Mouse (Mus musculus): ENCODE measurements around the gene Gm266. TPM values are rescaled to one million over a fixed set of nuclear protein-coding genes. Genes with fewer than 3 reads are reported as not detected.

The Gm266 gene
- total RNA-seq, 2 experiments from 2014 or later, result 5.2 to 6.1 TPM

DNA sequence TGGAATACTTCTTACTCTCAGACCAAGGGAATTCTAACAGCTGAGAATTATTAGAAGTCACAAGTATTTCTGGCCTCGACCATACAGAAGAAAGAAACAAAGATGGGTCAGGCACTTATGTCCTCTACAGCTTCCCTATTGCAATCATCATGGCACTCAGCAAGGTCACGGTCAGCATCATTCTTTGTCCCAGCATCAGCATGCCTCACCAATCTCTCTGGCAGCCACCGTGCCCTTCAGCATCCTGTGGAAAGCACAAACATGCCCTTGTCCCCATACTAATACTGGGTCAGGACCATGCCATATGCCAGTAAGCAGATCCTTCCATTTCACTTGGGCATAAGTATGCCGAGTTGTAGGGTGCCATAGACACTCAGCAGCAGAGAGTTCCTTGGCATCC, 9.3 kb upstream of the Gm266 start:
- H3K27ac ChIP-seq, result no peak overlapping the region
- no peak for DNase-seq (ENCODE audit: low spot score in 2 of 2)
- H3K4me3 ChIP-seq, result no peak overlapping the region
- no peak for TF ChIP-seq CTCF (conservative IDR thresholded peaks at IDR 0.05)

- no peak for DNase-seq (ENCODE audit: low spot score in 2 of 2)
- Histone ChIP-seq H3K27ac (no peak overlapping the region), H3K4me3 (no peak overlapping the region)
- no peak for TF ChIP-seq CTCF (conservative IDR thresholded peaks at IDR 0.05)
Measured at GRCm38 (mm10) chr12:111489261-111489865, 3.7 kb upstream of the Gm266 start.

GRCm38 (mm10) chr12:111486455-111486854, 832 bp upstream of the Gm266 start:
- no peak for DNase-seq (ENCODE audit: low spot score in 2 of 2)
- no peak for TF ChIP-seq CTCF (conservative IDR thresholded peaks at IDR 0.05)
- peak overlapping the region; percentile 52; the same call in 1 of the 2 replicates for H3K4me3 ChIP-seq
- H3K27ac ChIP-seq, result peak overlapping the region; percentile 67

GRCm38 (mm10) chr12:111485046-111485651, 474 bp downstream of the Gm266 start:
- H3K4me3 ChIP-seq, result peak overlapping the region; percentile 52
- TF ChIP-seq CTCF (conservative IDR thresholded peaks at IDR 0.05), result no peak
- peak overlapping the region; percentile 67 for H3K27ac ChIP-seq
- no peak for DNase-seq (ENCODE audit: low spot score in 2 of 2)

DNA sequence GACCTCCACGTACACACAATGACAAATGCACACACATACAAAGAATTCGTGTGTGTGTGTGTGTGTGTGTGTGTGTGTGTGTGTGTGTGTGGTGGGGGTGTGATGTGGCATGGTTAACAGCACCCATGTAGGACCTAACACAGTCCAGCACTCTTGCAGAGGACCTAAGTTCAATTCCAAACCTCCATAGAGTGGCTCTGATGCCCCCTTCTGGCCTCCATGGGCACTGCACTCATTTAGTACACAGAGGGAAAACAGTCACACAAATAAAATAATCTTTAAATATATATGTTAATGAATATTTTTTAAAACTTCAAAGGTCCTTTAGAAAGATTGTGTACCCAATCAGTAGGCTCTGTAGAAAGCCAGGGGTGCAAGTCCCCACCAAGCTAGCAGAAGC, 5.7 kb downstream of the Gm266 start:
- DNase-seq (ENCODE audit: low spot score in 2 of 2), result peak in 1 of 2 experiments; percentile 26
- no peak overlapping the region for H3K27ac ChIP-seq
- no peak overlapping the region for H3K4me3 ChIP-seq
- peak; percentile 77 for TF ChIP-seq CTCF (conservative IDR thresholded peaks at IDR 0.05)

DNA sequence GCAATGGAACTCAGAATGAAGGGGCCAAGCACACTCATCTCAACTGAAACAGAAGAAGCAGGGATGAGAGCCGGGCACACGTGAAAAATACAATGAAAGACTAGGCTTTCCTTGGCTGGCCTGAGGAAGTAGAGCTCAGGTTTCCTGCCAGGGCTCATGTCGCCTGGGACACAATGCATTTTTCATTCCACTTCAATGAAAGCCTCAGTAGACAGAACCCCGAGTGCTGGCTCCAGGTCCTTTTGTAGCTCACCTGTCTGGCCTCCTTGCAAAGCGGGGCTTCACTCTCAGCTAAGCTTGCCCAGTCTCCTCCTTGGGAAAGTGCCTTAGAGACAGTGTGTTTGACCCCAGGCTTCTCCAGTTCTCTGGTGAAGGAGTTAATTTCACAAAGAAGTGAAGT, 6.7 kb downstream of the Gm266 start:
- Histone ChIP-seq H3K4me3 (no peak overlapping the region), H3K27ac (no peak overlapping the region)
- no peak for DNase-seq (ENCODE audit: low spot score in 2 of 2)
- no peak for TF ChIP-seq CTCF (conservative IDR thresholded peaks at IDR 0.05)

DNA sequence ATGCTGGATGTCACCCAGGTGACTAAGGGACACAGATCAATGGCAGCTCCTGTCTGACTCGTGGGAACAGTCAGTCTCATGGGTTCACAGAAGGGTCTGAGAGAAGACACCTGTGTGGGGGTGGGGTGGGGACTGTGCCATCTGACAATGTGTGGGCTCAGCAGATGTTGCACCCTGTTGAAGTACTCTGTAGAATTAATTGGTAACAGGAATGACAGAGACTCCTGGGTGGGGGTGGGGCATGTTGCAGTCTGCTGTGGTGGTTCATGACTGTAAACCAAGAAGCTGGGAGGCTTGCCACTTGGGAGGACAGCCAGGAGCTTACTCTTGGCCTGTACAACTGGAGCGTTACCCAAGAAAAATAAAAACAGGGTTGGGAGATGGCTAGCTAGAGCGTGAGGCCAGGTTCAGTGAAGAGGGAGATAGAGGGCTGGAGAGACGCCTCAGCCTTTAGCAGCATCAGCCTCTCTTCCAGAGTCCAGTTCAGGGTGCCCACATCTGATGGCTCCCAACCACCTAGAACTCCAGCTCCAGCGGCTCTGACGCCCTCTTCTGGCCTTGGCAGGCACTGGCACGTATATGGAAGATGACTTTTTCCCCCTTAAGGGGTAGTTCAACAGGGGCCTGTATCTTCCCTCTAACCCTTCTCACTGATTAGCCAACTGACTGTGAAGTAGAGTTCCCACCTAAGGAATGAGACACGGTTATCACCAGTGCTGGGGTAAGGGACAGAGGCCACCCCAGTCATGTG, 10.6 kb downstream of the Gm266 start:
- peak; percentile 38 to 61 for DNase-seq (ENCODE audit: low spot score in 2 of 2)
- Histone ChIP-seq H3K4me3 (no peak overlapping the region), H3K27ac (peak overlapping the region; percentile 46; the same call in 1 of the 2 replicates)
- TF ChIP-seq CTCF (conservative IDR thresholded peaks at IDR 0.05), result peak; percentile 62

- no peak for DNase-seq (ENCODE audit: low spot score in 2 of 2)
- no peak for TF ChIP-seq CTCF (conservative IDR thresholded peaks at IDR 0.05)
- Histone ChIP-seq H3K4me3 (no peak overlapping the region), H3K27ac (no peak overlapping the region; the same call in 1 of the 2 replicates)
Measured at GRCm38 (mm10) chr12:111474384-111474783, 11.2 kb downstream of the Gm266 start.

- TF ChIP-seq CTCF (conservative IDR thresholded peaks at IDR 0.05), result no peak
- Histone ChIP-seq H3K27ac (peak overlapping the region; percentile 15; the same call in 1 of the 2 replicates), H3K4me3 (no peak overlapping the region)
- peak in 1 of 2 experiments; percentile 34 for DNase-seq (ENCODE audit: low spot score in 2 of 2)
Measured at GRCm38 (mm10) chr12:111472886-111473285, 12.7 kb downstream of the Gm266 start.

- Histone ChIP-seq H3K27ac (no peak overlapping the region), H3K4me3 (no peak overlapping the region)
- TF ChIP-seq CTCF (conservative IDR thresholded peaks at IDR 0.05), result no peak
- no peak for DNase-seq (ENCODE audit: low spot score in 2 of 2)
Measured at GRCm38 (mm10) chr12:111471721-111472120, 13.9 kb downstream of the Gm266 start.

- Histone ChIP-seq H3K4me3 (no peak overlapping the region), H3K27ac (no peak overlapping the region)
- DNase-seq (ENCODE audit: low spot score in 2 of 2), result no peak
- TF ChIP-seq CTCF (conservative IDR thresholded peaks at IDR 0.05), result no peak
Measured at GRCm38 (mm10) chr12:111471119-111471518, 14.5 kb downstream of the Gm266 start.

DNA sequence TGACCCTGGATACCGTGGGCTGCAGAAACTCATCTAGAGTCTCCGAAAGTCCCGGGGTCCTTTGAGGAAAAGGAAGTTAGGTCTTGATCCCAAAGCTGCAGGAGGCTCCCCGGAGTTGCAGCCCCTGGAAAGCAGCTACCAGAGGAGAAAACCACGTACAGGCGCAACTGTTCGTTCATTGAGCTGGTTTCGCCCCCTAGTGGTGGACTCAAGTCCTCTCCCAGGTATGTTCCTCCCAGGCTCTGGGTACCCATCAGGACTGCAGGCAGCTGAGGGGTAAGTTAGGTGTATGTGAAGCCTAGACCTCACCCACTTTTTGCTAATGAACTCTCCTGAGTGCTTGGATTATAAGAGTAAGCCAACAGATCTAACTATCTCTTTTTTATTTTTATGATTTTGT, 16.1 kb downstream of the Gm266 start:
- DNase-seq (ENCODE audit: low spot score in 2 of 2), result peak; percentile 60 to 77
- TF ChIP-seq CTCF (conservative IDR thresholded peaks at IDR 0.05), result peak; percentile 94

DNA sequence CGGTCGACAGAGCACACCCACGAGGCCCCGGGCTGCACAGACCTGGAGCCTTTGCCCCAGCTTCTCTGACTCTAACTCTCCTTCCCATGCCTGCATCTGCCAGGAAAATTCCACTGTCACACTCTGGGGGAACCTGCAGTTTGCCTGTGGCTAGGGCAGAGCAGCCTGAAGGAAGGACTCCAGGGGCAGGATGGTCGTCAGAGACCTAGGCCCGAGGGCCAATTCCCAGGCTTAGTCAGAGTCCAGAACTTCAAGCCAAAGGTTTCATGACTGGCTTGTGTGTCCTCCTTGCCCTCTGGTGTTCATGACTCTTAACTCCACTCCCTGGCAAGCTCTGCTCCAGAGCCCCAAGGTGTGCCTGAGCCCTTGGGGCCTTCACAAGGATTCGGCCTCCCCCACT, 17.4 kb downstream of the Gm266 start:
- TF ChIP-seq CTCF (conservative IDR thresholded peaks at IDR 0.05), result no peak
- no peak for DNase-seq (ENCODE audit: low spot score in 2 of 2)
- Histone ChIP-seq H3K4me3 (no peak overlapping the region), H3K27ac (no peak overlapping the region)

More for the DNA sequence above, 16.1 kb downstream of the Gm266 start:
- H3K4me3 ChIP-seq, result no peak overlapping the region
- H3K27ac ChIP-seq, result no peak overlapping the region
